Mouse (Mus musculus): ENCODE results near the gene Ifnar1. TPM values are rescaled to one million over a fixed set of nuclear protein-coding genes. Genes with fewer than 3 reads are reported as not detected.
"Not testable (repeated sequence)": the region's sequence is repeated elsewhere in the genome, so short reads cannot be mapped to it uniquely, and the experiment has no call there.

Gene Ifnar1
- polyA plus RNA-seq, 1 experiment from 2014 or later: 51.4 TPM

GRCm38 (mm10) chr16:91522479-91523309 is 37.7 kb downstream of the Ifnar1 start:
- H3K4me1 ChIP-seq (replicated peaks; ENCODE audit: control insufficient read depth, insufficient read depth, low read length): no peaks in the 10 kb centered on the region
- H3K27me3 ChIP-seq (ENCODE audit: control insufficient read depth, insufficient read depth, low read length): no peaks in the 10 kb centered on the region
- no peaks in the 10 kb centered on the region for H3K9me3 ChIP-seq (ENCODE audit: control insufficient read depth, low read length)
- H3K36me3 ChIP-seq (ENCODE audit: control insufficient read depth, insufficient read depth, low read length): no peaks in the 10 kb centered on the region
- 83% methylated on average over 18 of the region's 18 CpGs for WGBS
- no peak overlapping the region for H3K4me3 ChIP-seq (ENCODE audit: low read depth, low read length)
- H3K4me2 ChIP-seq (ENCODE audit: low read depth, low read length, severe bottlenecking): no peak overlapping the region
- H3K9ac ChIP-seq (ENCODE audit: low read length): no peak overlapping the region
- ATAC-seq (replicated peaks; ENCODE audit: low FRiP score) (no peak), DNase-seq (ENCODE audit: low spot score) (no peak)
- H3K27ac ChIP-seq (ENCODE audit: low read depth, low read length): no peak overlapping the region

- WGBS: 84% methylated on average over 5 of the region's 5 CpGs
These were observed 39.2 kb downstream of the Ifnar1 start for GRCm38 (mm10) chr16:91524206-91524605.

GRCm38 (mm10) chr16:91526274-91526673 is 41.2 kb downstream of the Ifnar1 start:
- ATAC-seq (replicated peaks; ENCODE audit: low FRiP score): no peak
- no peak for DNase-seq (ENCODE audit: low spot score)
- H3K36me3 ChIP-seq (ENCODE audit: control insufficient read depth, insufficient read depth, low read length): no peaks in the 10 kb centered on the region
- H3K27me3 ChIP-seq (ENCODE audit: control insufficient read depth, insufficient read depth, low read length): no peaks in the 10 kb centered on the region
- 91% methylated on average over 6 of the region's 6 CpGs for WGBS
- H3K4me1 ChIP-seq (replicated peaks; ENCODE audit: control insufficient read depth, insufficient read depth, low read length): no peaks in the 10 kb centered on the region
- H3K27ac ChIP-seq (ENCODE audit: low read depth, low read length): no peak overlapping the region
- H3K9ac ChIP-seq (ENCODE audit: low read length): no peak overlapping the region
- H3K4me2 ChIP-seq (ENCODE audit: low read depth, low read length, severe bottlenecking): no peak overlapping the region
- H3K9me3 ChIP-seq (ENCODE audit: control insufficient read depth, low read length): no peaks in the 10 kb centered on the region
- H3K4me3 ChIP-seq (ENCODE audit: low read depth, low read length): no peak overlapping the region

More at GRCm38 (mm10) chr16:91524206-91524605, 39.2 kb downstream of the Ifnar1 start:
- DNase-seq (ENCODE audit: low spot score): no peak
- H3K4me1 ChIP-seq (replicated peaks; ENCODE audit: control insufficient read depth, insufficient read depth, low read length): no peaks in the 10 kb centered on the region
- no peaks in the 10 kb centered on the region for H3K9me3 ChIP-seq (ENCODE audit: control insufficient read depth, low read length)
- H3K9ac ChIP-seq (ENCODE audit: low read length): no peak overlapping the region
- no peaks in the 10 kb centered on the region for H3K36me3 ChIP-seq (ENCODE audit: control insufficient read depth, insufficient read depth, low read length)
- H3K4me2 ChIP-seq (ENCODE audit: low read depth, low read length, severe bottlenecking): no peak overlapping the region
- no peak overlapping the region for H3K27ac ChIP-seq (ENCODE audit: low read depth, low read length)
- no peak overlapping the region for H3K4me3 ChIP-seq (ENCODE audit: low read depth, low read length)
- no peaks in the 10 kb centered on the region for H3K27me3 ChIP-seq (ENCODE audit: control insufficient read depth, insufficient read depth, low read length)
- no peak for ATAC-seq (replicated peaks; ENCODE audit: low FRiP score)

GRCm38 (mm10) chr16:91527051-91527450 is 42.0 kb downstream of the Ifnar1 start:
- Histone ChIP-seq H3K4me1 (replicated peaks; ENCODE audit: control insufficient read depth, insufficient read depth, low read length) (no peaks in the 10 kb centered on the region), H3K4me2 (ENCODE audit: low read depth, low read length, severe bottlenecking) (no peak overlapping the region), H3K9me3 (ENCODE audit: control insufficient read depth, low read length) (no peaks in the 10 kb centered on the region), H3K36me3 (ENCODE audit: control insufficient read depth, insufficient read depth, low read length) (no peaks in the 10 kb centered on the region), H3K27me3 (ENCODE audit: control insufficient read depth, insufficient read depth, low read length) (no peaks in the 10 kb centered on the region), H3K9ac (ENCODE audit: low read length) (no peak overlapping the region), H3K4me3 (ENCODE audit: low read depth, low read length) (no peak overlapping the region), H3K27ac (ENCODE audit: low read depth, low read length) (no peak overlapping the region)
- 80% methylated on average over 10 of the region's 10 CpGs for WGBS
- DNase-seq (ENCODE audit: low spot score) (no peak), ATAC-seq (replicated peaks; ENCODE audit: low FRiP score) (no peak)

- H3K27ac ChIP-seq (ENCODE audit: low read depth, low read length): no peak overlapping the region
- H3K4me2 ChIP-seq (ENCODE audit: low read depth, low read length, severe bottlenecking): no peak overlapping the region
- DNase-seq (ENCODE audit: low spot score) (no peak), ATAC-seq (replicated peaks; ENCODE audit: low FRiP score) (no peak)
- no peaks in the 10 kb centered on the region for H3K36me3 ChIP-seq (ENCODE audit: control insufficient read depth, insufficient read depth, low read length)
- no peak overlapping the region for H3K9ac ChIP-seq (ENCODE audit: low read length)
- 73% methylated on average over 5 of the region's 5 CpGs for WGBS
- no peaks in the 10 kb centered on the region for H3K4me1 ChIP-seq (replicated peaks; ENCODE audit: control insufficient read depth, insufficient read depth, low read length)
- H3K27me3 ChIP-seq (ENCODE audit: control insufficient read depth, insufficient read depth, low read length): no peaks in the 10 kb centered on the region
- H3K4me3 ChIP-seq (ENCODE audit: low read depth, low read length): no peak overlapping the region
- no peaks in the 10 kb centered on the region for H3K9me3 ChIP-seq (ENCODE audit: control insufficient read depth, low read length)
These were observed 42.5 kb downstream of the Ifnar1 start for GRCm38 (mm10) chr16:91527500-91527899.

GRCm38 (mm10) chr16:91528578-91528977 is 43.5 kb downstream of the Ifnar1 start:
- no peaks in the 10 kb centered on the region for H3K36me3 ChIP-seq (ENCODE audit: control insufficient read depth, insufficient read depth, low read length)
- ATAC-seq (replicated peaks; ENCODE audit: low FRiP score): no peak
- no peaks in the 10 kb centered on the region for H3K9me3 ChIP-seq (ENCODE audit: control insufficient read depth, low read length)
- WGBS: 87% methylated on average over 9 of the region's 9 CpGs
- no peak overlapping the region for H3K4me2 ChIP-seq (ENCODE audit: low read depth, low read length, severe bottlenecking)
- H3K4me3 ChIP-seq (ENCODE audit: low read depth, low read length): no peak overlapping the region
- no peak overlapping the region for H3K9ac ChIP-seq (ENCODE audit: low read length)
- H3K27ac ChIP-seq (ENCODE audit: low read depth, low read length): no peak overlapping the region
- H3K27me3 ChIP-seq (ENCODE audit: control insufficient read depth, insufficient read depth, low read length): no peaks in the 10 kb centered on the region
- no peaks in the 10 kb centered on the region for H3K4me1 ChIP-seq (replicated peaks; ENCODE audit: control insufficient read depth, insufficient read depth, low read length)
- no peak for DNase-seq (ENCODE audit: low spot score)

- WGBS: 85% methylated on average over 4 of the region's 4 CpGs
- H3K27me3 ChIP-seq (ENCODE audit: control insufficient read depth, insufficient read depth, low read length); DNase-seq (ENCODE audit: low spot score); H3K9me3 ChIP-seq (ENCODE audit: control insufficient read depth, low read length); H3K27ac ChIP-seq (ENCODE audit: low read depth, low read length); H3K9ac ChIP-seq (ENCODE audit: low read length); H3K36me3 ChIP-seq (ENCODE audit: control insufficient read depth, insufficient read depth, low read length); H3K4me2 ChIP-seq (ENCODE audit: low read depth, low read length, severe bottlenecking); H3K4me3 ChIP-seq (ENCODE audit: low read depth, low read length); ATAC-seq (replicated peaks; ENCODE audit: low FRiP score); H3K4me1 ChIP-seq (replicated peaks; ENCODE audit: control insufficient read depth, insufficient read depth, low read length): not testable (repeated sequence)
These were observed 45.8 kb downstream of the Ifnar1 start for GRCm38 (mm10) chr16:91530830-91531229.

GRCm38 (mm10) chr16:91531856-91532255 is 46.8 kb downstream of the Ifnar1 start:
- H3K9ac ChIP-seq (ENCODE audit: low read length): no peak overlapping the region

GRCm38 (mm10) chr16:91532429-91532828 is 47.4 kb downstream of the Ifnar1 start:
- no peak overlapping the region for H3K27ac ChIP-seq (ENCODE audit: low read depth, low read length)
- H3K9me3 ChIP-seq (ENCODE audit: control insufficient read depth, low read length): no peaks in the 10 kb centered on the region
- no peak overlapping the region for H3K9ac ChIP-seq (ENCODE audit: low read length)
- H3K4me2 ChIP-seq (ENCODE audit: low read depth, low read length, severe bottlenecking): no peak overlapping the region
- no peaks in the 10 kb centered on the region for H3K27me3 ChIP-seq (ENCODE audit: control insufficient read depth, insufficient read depth, low read length)
- no peaks in the 10 kb centered on the region for H3K36me3 ChIP-seq (ENCODE audit: control insufficient read depth, insufficient read depth, low read length)
- no peak overlapping the region for H3K4me3 ChIP-seq (ENCODE audit: low read depth, low read length)
- DNase-seq (ENCODE audit: low spot score) (no peak), ATAC-seq (replicated peaks; ENCODE audit: low FRiP score) (no peak)
- H3K4me1 ChIP-seq (replicated peaks; ENCODE audit: control insufficient read depth, insufficient read depth, low read length): no peaks in the 10 kb centered on the region
- WGBS: 67% methylated on average over 2 of the region's 2 CpGs

More at GRCm38 (mm10) chr16:91531856-91532255, 46.8 kb downstream of the Ifnar1 start:
- Histone ChIP-seq H3K4me3 (ENCODE audit: low read depth, low read length) (no peak overlapping the region), H3K36me3 (ENCODE audit: control insufficient read depth, insufficient read depth, low read length) (no peaks in the 10 kb centered on the region), H3K4me1 (replicated peaks; ENCODE audit: control insufficient read depth, insufficient read depth, low read length) (no peaks in the 10 kb centered on the region), H3K27ac (ENCODE audit: low read depth, low read length) (no peak overlapping the region), H3K4me2 (ENCODE audit: low read depth, low read length, severe bottlenecking) (no peak overlapping the region), H3K27me3 (ENCODE audit: control insufficient read depth, insufficient read depth, low read length) (no peaks in the 10 kb centered on the region), H3K9me3 (ENCODE audit: control insufficient read depth, low read length) (no peaks in the 10 kb centered on the region)
- DNase-seq (ENCODE audit: low spot score) (no peak), ATAC-seq (replicated peaks; ENCODE audit: low FRiP score) (no peak)
- WGBS: 90% methylated on average over 6 of the region's 6 CpGs
